Mouse (Mus musculus): ENCODE measurements around the gene Cby1.

The Cby1 gene

GRCm38 (mm10) chr15:79708229-79708822 is 49.3 kb downstream of the Cby1 start:
- CTCF ChIA-PET, result interaction anchor here in 2 of 4 experiments (0.6 to 4.1 kb wide), 10 partner anchors 10 to 376 kb away, joined by 3 to 26 read pairs (median 3); partner anchors contain the start of gene Gtpbp1 (in 1 of the 2)
- POLR2A ChIA-PET, result interaction anchor here in 3 of 4 experiments (0.6 to 5.7 kb wide), 17 partner anchors 8 to 368 kb away, joined by 3 to 76 read pairs (median 4); partner anchors contain the start of genes Gtpbp1 (in 3 of the 3) and Nptxr (in 1 of the 3)

- CTCF ChIA-PET, result interaction anchor here in 1 of 4 experiments (0.8 to 1.1 kb wide), 2 partner anchors 17 to 59 kb away, joined by 3 read pairs; no protein-coding TSS in a partner anchor
- POLR2A ChIA-PET, result interaction anchor here in 1 of 4 experiments (0.8 to 1.8 kb wide), 3 partner anchors 10 to 24 kb away, joined by 3 to 8 read pairs (median 4); no protein-coding TSS in a partner anchor
These were observed 56.6 kb downstream of the Cby1 start for GRCm38 (mm10) chr15:79715646-79716045.

GRCm38 (mm10) chr15:79716710-79717109 is 57.7 kb downstream of the Cby1 start:
- POLR2A ChIA-PET, result interaction anchor here in 3 of 4 experiments (0.5 to 2.0 kb wide), 12 partner anchors 9 to 359 kb away, joined by 3 to 8 read pairs (median 4); partner anchors contain the start of genes Cby1 (in 1 of the 3), Fam227a (in 1 of the 3) and Gtpbp1 (in 1 of the 3)
- CTCF ChIA-PET, result interaction anchor here in 2 of 4 experiments (0.6 to 1.1 kb wide), 3 partner anchors 18 to 37 kb away, joined by 3 read pairs; no protein-coding TSS in a partner anchor

Measured in embryonic stem cell, embryonic (primary cell).